Mouse (Mus musculus) spleen, adult 2 months (tissue): ENCODE results near the gene Hoxa4. TPM values are rescaled to one million over a fixed set of nuclear protein-coding genes. Genes with fewer than 3 reads are reported as not detected.

Source experiments
- DNase-seq, 2 experiments: peaks; one replicate each; pipeline versions ENCODE4 v3.0.0 to v3.0.0-alpha.2; 2012 to 2021; ENCODE audit warnings: low spot score in 2 of 2, low read depth in 1 of 2
- H3K27ac ChIP-seq: fragments of 200-500 bp; 2 replicates; pipeline ENCODE4 v1.5.1; 2012; ENCODE audit warnings: low read length, inconsistent platforms; ENCODE audit not compliant: insufficient read depth
- H3K27me3 ChIP-seq: fragments of 200-500 bp; 2 replicates; pipeline ENCODE4 v1.6.1; 2012; ENCODE audit warnings: mild to moderate bottlenecking, moderate library complexity, low read length, inconsistent platforms; ENCODE audit not compliant: control insufficient read depth, insufficient read depth
- H3K36me3 ChIP-seq: fragments of 200-500 bp; 2 replicates; pipeline ENCODE4 v1.6.1; 2012; ENCODE audit warnings: mild to moderate bottlenecking, low read length, inconsistent platforms; ENCODE audit not compliant: control insufficient read depth, insufficient read depth
- H3K4me1 ChIP-seq: fragments of 200-500 bp; 2 replicates; pipeline ENCODE4 v1.6.1; 2011; ENCODE audit warnings: inconsistent platforms; ENCODE audit not compliant: control insufficient read depth, insufficient read depth, insufficient read length
- H3K4me3 ChIP-seq: fragments of 200-500 bp; 2 replicates; pipeline ENCODE4 v1.5.1; 2011; ENCODE audit warnings: mild to moderate bottlenecking, inconsistent platforms; ENCODE audit not compliant: insufficient read depth, insufficient read length; ENCODE audit errors: extremely low read depth
- CTCF ChIP-seq: fragments of 200-500 bp; IDR thresholded peaks from 2 replicates; pipeline ENCODE4 v1.5.1; 2011; ENCODE audit warnings: mild to moderate bottlenecking, inconsistent platforms; ENCODE audit not compliant: insufficient read depth, insufficient read length, insufficient replicate concordance; ENCODE audit errors: extremely low read depth
- POLR2A ChIP-seq: fragments of 200-500 bp; IDR thresholded peaks from 2 replicates; pipeline ENCODE4 v1.6.1; 2011; ENCODE audit warnings: low read depth, low read length, inconsistent platforms
- WGBS: fragments of 180-500 bp; shearing (Covaris S2); methylation state at CpG from one replicate; pipeline ENCODE4 v1.1.7; 2018; 5-methylcytosine and 5-hydroxymethylcytosine counted together
- polyA plus RNA-seq: library from polyadenylated mRNA; depleted of rRNA; stranded (reverse); fragments of >200 nt; gene quantifications from 2 replicates; pipeline ENCODE4 v1.2.3, GENCODE M21; 2012

The Hoxa4 gene
- polyA plus RNA-seq, 1 experiment: 0.68 TPM

GRCm38 (mm10) chr6:52182793-52183192, 8.8 kb downstream of the Hoxa4 start:
- 80% methylated on average over 1 of the region's 1 CpGs for WGBS
- no peak for DNase-seq
- Histone ChIP-seq H3K27ac (no peak overlapping the region), H3K27me3 (no peaks in the 10 kb centered on the region), H3K4me1 (no peaks in the 10 kb centered on the region), H3K4me3 (no peak overlapping the region), H3K36me3 (no peaks in the 10 kb centered on the region)
- TF ChIP-seq CTCF (no peak), POLR2A (no peak)

- Histone ChIP-seq H3K36me3 (no peaks in the 10 kb centered on the region), H3K27me3 (no peaks in the 10 kb centered on the region), H3K4me1 (no peaks in the 10 kb centered on the region), H3K27ac (no peak overlapping the region), H3K4me3 (no peak overlapping the region)
- no peak for TF ChIP-seq CTCF
- TF ChIP-seq POLR2A: no peak
- DNase-seq: no peak
- WGBS: 93% methylated on average over 2 of the region's 2 CpGs
These were observed 9.5 kb downstream of the Hoxa4 start for GRCm38 (mm10) chr6:52182030-52182429.

DNA sequence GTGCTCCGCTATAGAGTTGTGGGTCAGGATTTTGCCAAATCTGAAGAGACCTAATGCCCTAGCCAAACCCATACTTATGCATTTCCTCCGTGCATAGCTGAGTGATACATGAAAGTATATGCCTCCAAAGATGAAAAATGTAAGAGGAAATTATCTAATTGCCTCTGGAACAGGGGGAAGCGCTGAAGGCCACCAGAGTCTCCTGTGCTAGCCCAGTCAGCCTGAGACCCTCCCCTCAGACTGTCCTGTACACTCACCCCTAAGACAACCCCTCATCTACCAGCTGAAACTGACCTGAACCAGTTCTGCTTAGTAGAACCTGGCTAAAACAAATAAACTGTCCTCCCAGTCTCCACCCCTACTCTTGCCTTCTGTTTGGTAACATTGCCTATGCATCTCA, 10.8 kb downstream of the Hoxa4 start:
- Histone ChIP-seq H3K4me1 (no peaks in the 10 kb centered on the region), H3K27ac (no peak overlapping the region), H3K4me3 (no peak overlapping the region), H3K36me3 (no peaks in the 10 kb centered on the region), H3K27me3 (no peaks in the 10 kb centered on the region; the same call in 1 of the 2 replicates)
- WGBS: 81% methylated on average over 3 of the region's 3 CpGs
- TF ChIP-seq POLR2A (no peak), CTCF (no peak)
- no peak for DNase-seq

GRCm38 (mm10) chr6:52180213-52180710, 11.3 kb downstream of the Hoxa4 start:
- Histone ChIP-seq H3K27me3 (peaks cover 2% of the 10 kb centered on the region; the same call in 1 of the 2 replicates), H3K4me1 (no peaks in the 10 kb centered on the region), H3K4me3 (no peak overlapping the region), H3K27ac (no peak overlapping the region), H3K36me3 (no peaks in the 10 kb centered on the region)
- 87% methylated on average over 11 of the region's 11 CpGs for WGBS
- TF ChIP-seq CTCF (no peak), POLR2A (no peak)
- no peak for DNase-seq

GRCm38 (mm10) chr6:52179690-52180089, 11.9 kb downstream of the Hoxa4 start:
- H3K27me3 ChIP-seq: peaks cover 2% of the 10 kb centered on the region; the same call in 1 of the 2 replicates
- no peaks in the 10 kb centered on the region for H3K36me3 ChIP-seq
- no peak overlapping the region for H3K4me3 ChIP-seq
- 81% methylated on average over 10 of the region's 10 CpGs for WGBS
- no peaks in the 10 kb centered on the region for H3K4me1 ChIP-seq
- TF ChIP-seq POLR2A (no peak), CTCF (no peak)
- H3K27ac ChIP-seq: no peak overlapping the region
- DNase-seq: no peak

- H3K27me3 ChIP-seq: peaks cover 2% of the 10 kb centered on the region; the same call in 1 of the 2 replicates
- no peaks in the 10 kb centered on the region for H3K36me3 ChIP-seq
- no peak overlapping the region for H3K4me3 ChIP-seq
- H3K4me1 ChIP-seq: no peaks in the 10 kb centered on the region
- DNase-seq: no peak
- 79% methylated on average over 4 of the region's 4 CpGs for WGBS
- TF ChIP-seq POLR2A (no peak), CTCF (no peak)
- H3K27ac ChIP-seq: no peak overlapping the region
These were observed 12.5 kb downstream of the Hoxa4 start for GRCm38 (mm10) chr6:52178918-52179665.

DNA sequence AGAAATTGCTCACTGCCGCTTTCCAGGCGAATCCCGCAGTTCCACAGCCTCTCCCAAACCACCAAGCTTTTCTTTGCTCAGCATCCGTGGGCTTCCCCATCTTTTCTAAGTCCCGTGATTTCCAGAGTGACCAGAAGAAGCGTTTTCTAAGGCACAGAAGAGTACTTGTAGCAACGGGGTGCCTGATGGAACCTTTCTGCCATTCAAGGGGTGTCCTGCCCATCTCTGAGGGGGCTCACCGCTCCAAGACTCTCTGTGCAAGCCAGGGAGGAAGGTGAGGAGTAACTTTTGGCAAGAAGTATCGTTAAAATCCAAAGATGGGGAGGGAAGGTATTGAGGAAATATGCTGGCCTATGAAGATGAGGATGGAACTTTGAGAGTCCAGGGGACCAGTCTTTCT, 13.7 kb downstream of the Hoxa4 start:
- Histone ChIP-seq H3K27ac (no peak overlapping the region), H3K36me3 (no peaks in the 10 kb centered on the region), H3K4me1 (no peaks in the 10 kb centered on the region), H3K27me3 (peaks cover 2% of the 10 kb centered on the region; the same call in 1 of the 2 replicates), H3K4me3 (no peak overlapping the region)
- 81% methylated on average over 9 of the region's 9 CpGs for WGBS
- no peak for TF ChIP-seq CTCF
- TF ChIP-seq POLR2A: no peak
- DNase-seq: no peak
